Mouse (Mus musculus) spleen, embryonic (tissue): ENCODE results near the gene Birc6.

Experiments
- CTCF ChIA-PET: fragments of 350-600 bp; sonication (Branson Sonifier 250); formaldehyde crosslinking; loops from one replicate; lab custom pipeline; 2022; lab: Charles Lee

Birc6 gene

DNA sequence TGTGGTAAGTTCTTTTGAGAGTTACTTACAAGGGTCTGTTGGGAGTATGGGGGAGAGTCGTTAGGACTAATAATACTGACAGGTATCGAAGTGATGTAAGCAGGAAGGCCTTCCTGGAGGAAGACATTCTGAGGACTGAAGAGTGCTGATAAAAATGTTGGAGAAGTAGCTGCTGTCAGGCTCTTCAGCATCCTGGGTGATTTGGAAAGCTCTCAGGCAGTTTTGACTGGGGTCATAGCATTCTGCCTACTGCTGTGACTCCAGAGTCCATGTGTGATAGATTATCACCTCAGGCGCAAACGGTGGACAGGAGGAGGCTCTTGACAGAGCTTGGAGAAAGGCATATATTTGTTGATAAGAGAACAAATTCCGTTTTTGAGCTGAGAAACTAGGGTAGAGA lies 177.4 kb downstream of the Birc6 start:
- CTCF ChIA-PET, result no interaction called here

GRCm38 (mm10) chr17:74706593-74706992 lies 178.5 kb downstream of the Birc6 start:
- CTCF ChIA-PET, result no interaction called here

DNA sequence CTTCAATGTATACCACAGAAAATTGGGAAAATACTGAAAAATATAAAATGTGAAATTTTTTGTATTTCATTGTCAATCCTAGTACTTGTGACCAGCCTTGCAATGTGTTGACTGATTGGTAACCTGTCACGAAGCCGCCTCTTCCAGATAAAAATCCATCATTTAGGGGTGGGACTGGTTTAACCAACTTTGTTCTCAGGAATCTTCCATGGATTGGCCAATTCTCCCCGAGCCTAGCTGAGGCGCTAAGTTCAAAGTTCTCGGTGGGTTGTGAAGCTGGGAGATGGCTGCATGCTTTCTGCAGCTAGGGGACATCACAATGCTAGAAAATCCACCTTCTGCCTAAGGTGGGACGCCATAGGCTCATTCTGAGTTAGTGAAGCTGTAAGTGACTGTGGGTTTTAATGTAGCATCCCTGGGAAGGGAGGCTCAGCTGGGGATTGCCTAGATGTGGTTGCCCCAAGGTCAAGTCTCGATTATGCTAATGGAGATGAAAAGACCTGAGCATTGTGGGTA lies 179.6 kb downstream of the Birc6 start:
- CTCF ChIA-PET, result interaction anchor here (0.6 kb wide), 1 partner anchor 1370 kb away, joined by 8 read pairs; no protein-coding TSS in a partner anchor

- CTCF ChIA-PET, result no interaction called here
Measured at GRCm38 (mm10) chr17:74710731-74711130, 182.6 kb downstream of the Birc6 start.

DNA sequence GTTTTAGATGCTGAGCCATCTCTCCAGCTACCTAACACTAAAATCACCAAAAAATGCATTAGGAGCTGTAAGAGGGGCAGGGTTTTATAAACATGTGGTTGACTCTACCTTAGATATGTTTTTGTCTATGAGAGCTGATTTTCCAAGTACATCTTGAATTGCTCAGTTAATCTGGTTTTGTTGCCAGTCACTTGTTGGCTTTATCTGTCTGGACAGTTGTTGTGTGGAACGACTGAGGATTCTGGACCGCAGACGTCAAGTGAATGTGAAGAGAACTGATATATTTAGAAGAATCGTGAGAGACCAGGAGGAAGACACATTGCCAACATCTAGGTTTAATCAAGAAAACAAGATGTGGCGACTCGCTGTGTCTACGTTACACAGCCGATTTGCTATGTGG lies 183.5 kb downstream of the Birc6 start:
- CTCF ChIA-PET, result no interaction called here

DNA sequence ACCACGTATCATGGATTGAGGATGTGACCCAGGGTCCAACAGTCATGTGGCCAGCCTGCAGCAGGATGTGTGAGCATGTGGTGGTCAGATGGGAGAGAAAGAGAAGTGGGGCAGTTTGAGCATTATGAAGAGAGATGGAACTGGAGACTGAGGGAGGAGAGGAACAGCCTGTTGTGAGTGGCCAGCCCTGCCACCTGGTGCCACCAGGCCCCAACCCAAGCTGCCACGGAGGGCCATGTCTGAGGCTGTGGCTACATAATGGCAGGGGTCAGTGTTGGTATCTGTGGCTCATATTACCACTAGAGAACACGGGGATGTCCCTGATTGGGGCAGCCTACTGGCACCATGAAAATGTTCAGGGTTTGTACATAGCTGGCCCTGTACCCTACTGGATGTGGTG lies 187.0 kb downstream of the Birc6 start:
- CTCF ChIA-PET, result no interaction called here

DNA sequence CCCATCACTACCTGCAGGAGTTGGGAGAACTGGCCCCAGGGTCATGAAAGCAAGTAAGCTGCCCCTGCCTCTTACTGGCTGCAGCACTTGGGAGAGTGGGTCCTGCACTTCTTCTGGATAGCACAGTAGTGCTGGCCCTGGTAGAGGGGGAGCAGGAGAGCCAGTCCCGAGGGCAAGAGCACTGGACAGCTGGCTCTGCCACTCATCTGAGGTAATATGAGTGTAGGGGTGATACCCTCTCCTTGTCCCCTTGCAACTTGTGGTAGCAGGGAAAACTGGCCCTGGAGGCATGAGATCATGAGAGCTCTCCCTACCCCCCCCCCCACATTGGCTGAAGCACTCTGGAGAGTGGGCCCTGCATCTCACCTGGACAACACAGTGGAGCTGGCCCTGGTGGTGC lies 187.6 kb downstream of the Birc6 start:
- CTCF ChIA-PET, result no interaction called here

GRCm38 (mm10) chr17:74716643-74717042 lies 188.5 kb downstream of the Birc6 start:
- CTCF ChIA-PET, result interaction anchor here (0.6 kb wide), 1 partner anchor 227 kb away, joined by 4 read pairs; the partner anchor contains the start of gene Yipf4

GRCm38 (mm10) chr17:74717091-74717617 lies 189.1 kb downstream of the Birc6 start:
- CTCF ChIA-PET, result interaction anchor here (0.6 kb wide), 1 partner anchor 228 kb away, joined by 4 read pairs; the partner anchor contains the start of gene Yipf4

GRCm38 (mm10) chr17:74717618-74718151 lies 189.6 kb downstream of the Birc6 start, which contains the start of gene Ttc27:
TSS of gene Ttc27 (plus strand) at chr17:74717732.
- CTCF ChIA-PET, result no interaction called here

DNA sequence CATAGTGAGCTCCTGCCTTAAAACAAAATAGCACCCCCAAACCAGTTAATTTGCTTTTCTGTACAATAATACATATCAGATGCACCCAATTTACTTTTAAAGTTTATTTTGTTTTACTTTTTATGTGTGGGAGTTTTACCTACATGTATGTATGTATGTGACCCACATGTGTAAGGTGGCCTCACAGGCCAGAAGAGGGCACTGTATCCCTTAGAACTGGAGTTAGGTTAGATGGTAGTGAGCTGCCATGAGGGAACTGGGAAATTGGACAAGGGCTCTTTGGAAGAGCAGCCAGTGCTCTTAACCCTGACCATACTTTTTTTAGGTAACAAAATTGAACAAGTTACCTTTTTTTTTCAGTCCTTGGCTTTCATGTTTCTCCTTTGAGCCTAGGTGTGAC lies 204.8 kb downstream of the Birc6 start:
- CTCF ChIA-PET, result no interaction called here

GRCm38 (mm10) chr17:74735392-74735791 lies 207.3 kb downstream of the Birc6 start:
- CTCF ChIA-PET, result no interaction called here

- CTCF ChIA-PET, result no interaction called here
Measured at GRCm38 (mm10) chr17:74749659-74750058, 221.6 kb downstream of the Birc6 start.

GRCm38 (mm10) chr17:74751026-74751425 lies 222.9 kb downstream of the Birc6 start:
- CTCF ChIA-PET, result no interaction called here
